Mouse (Mus musculus) embryonic fibroblast, embryonic 13.5 days (primary cell): ENCODE results near the gene Ccr5. TPM values are rescaled to one million over a fixed set of nuclear protein-coding genes. Genes with fewer than 3 reads are reported as not detected.
"Not testable (repeated sequence)": the region's sequence is repeated elsewhere in the genome, so short reads cannot be mapped to it uniquely, and the experiment has no call there.

ENCODE experiments used
- H3K27ac ChIP-seq: 2 replicates; pipeline ENCODE4 v1.5.1; 2012; ENCODE audit warnings: low read length, control low read depth, inconsistent platforms; ENCODE audit not compliant: insufficient read depth
- H3K4me1 ChIP-seq: 2 replicates; pipeline ENCODE4 v1.6.1; 2011; ENCODE audit warnings: low read length; ENCODE audit not compliant: control insufficient read depth, insufficient read depth
- H3K4me3 ChIP-seq: 2 replicates; pipeline ENCODE4 v1.5.1; 2011; ENCODE audit warnings: mild to moderate bottlenecking, control low read depth, low read length; ENCODE audit not compliant: insufficient read depth
- CTCF ChIP-seq: IDR thresholded peaks from 2 replicates; pipeline ENCODE4 v1.5.1; 2011; ENCODE audit warnings: mild to moderate bottlenecking, control low read depth, low read length, moderate library complexity, borderline replicate concordance; ENCODE audit not compliant: insufficient read depth
- POLR2A ChIP-seq: IDR thresholded peaks from 2 replicates; pipeline ENCODE4 v1.6.1; 2011; ENCODE audit warnings: low read depth, mild to moderate bottlenecking, control low read depth, low read length, moderate library complexity
- polyA plus RNA-seq: library from polyadenylated mRNA; stranded (reverse); fragments of >200 nt; gene quantifications from 2 replicates; pipeline ENCODE4 v1.2.4, GENCODE M21; 2011; ENCODE audit warnings: low read depth; ENCODE audit not compliant: missing spikeins, insufficient read length

Gene Ccr5
- 1.3 and 2.7 TPM in 2 replicates for polyA plus RNA-seq

DNA sequence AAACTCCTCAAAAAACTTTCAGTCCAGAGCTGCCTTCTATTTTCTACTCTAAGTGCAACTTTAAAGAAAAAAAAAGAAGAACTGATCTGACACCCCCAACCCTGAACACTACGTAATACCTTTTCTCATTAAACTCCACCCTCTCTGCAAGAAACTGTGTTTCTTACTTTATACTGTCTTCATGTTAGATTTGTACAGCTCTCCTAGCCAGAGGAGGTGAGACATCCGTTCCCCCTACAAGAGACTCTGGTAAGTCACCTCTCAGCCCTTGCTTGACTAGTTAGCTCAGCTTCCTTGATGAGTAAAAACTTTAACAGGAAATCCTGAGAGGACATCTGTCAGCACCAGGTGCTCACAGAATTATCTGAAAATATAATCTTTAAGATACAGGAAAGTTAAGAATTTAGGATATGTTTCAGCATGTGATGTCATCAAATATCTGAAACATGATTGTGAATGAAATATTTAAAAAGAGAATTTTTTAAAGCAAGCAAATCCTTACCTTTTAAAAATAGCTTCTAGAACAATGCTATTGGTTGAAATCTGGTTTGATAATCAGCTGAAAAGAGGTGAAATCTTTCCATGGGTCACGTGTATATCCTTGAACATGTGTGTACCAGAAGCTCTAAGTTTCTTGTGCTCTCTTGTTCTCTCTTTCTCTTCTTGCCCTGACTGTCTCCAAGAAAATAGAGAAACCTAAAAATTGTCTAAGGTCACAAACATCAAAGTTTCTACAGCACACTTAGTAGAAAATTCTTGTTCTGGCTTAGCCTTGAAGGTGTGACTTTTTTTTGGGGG, at the start of gene Ccr5:
Gene Ccr5, plus strand, starts transcription at position 157 of the 798 bp plus-strand sequence.
- Histone ChIP-seq H3K4me3 (no peak within 1 kb of the TSS), H3K27ac (no peak within 1 kb of the TSS), H3K4me1 (no peaks in the 10 kb centered on the region)
- TF ChIP-seq CTCF (no peak), POLR2A (no peak)

DNA sequence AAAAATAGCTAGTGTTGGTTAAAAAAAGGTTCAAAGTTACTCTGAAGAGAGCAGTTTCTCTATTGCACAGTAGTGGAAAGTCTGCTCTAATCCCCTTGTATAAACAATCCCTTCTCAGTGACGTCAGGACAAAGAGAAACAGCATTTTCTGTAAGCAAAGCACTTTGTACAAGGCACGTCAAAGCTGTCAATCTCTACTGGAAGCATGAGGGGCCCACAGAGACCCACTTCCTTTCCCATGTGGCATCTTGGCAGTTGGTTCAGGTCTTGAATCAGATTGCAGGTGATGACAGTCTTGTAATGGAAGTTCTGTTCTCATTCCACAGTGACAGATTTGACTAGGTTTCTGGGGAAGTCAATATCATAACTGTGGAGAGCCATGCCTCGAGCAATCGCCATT, 41.5 kb upstream of the Ccr5 start:
- H3K27ac ChIP-seq: no peak overlapping the region
- no peaks in the 10 kb centered on the region for H3K4me1 ChIP-seq
- no peak for TF ChIP-seq POLR2A
- no peak for TF ChIP-seq CTCF

DNA sequence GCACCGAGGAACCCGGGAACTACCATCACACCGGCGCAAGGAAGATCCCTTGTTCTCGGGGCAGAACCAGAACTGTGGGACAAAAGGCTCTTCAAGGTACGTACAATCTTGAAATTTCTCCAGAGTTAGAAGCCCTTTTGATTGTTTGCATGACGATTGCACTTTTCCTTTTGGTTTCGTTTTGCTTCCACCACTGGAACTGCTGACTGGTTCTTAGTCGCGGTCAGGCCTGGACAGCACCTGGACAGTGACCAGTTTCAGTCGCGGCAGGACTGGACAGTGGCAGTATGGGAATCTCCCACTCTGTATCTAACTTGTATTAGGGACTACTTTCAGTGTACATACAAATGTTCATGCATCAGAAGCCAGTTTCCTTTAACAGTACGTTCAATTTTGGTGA, 40.9 kb upstream of the Ccr5 start:
- H3K27ac ChIP-seq, H3K4me3 ChIP-seq: not testable (repeated sequence)

More for the DNA sequence above, 41.5 kb upstream of the Ccr5 start:
- H3K4me3 ChIP-seq: no peak overlapping the region

DNA sequence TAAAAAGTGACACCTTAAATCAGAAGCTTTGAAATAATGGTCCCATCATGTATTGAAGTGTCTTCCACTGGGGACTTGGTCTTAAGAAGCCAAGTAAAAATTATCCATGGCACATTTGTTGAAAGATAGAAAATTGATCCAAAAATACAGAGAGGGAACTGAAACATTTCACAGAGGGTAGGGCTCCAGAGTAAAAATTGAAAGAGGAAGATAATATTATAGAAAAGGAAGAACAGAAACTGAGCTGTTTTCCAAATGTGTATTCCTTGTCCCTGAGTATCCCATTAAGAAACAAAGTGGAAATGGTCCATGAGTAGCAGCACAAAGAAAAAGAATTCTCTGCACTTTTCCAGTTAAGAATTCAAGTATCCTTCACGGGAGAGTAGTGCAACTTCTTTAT, 30.9 kb upstream of the Ccr5 start:
- Histone ChIP-seq H3K27ac (no peak overlapping the region), H3K4me3 (no peak overlapping the region), H3K4me1 (no peaks in the 10 kb centered on the region)
- TF ChIP-seq POLR2A (no peak), CTCF (no peak)

More for the DNA sequence above, 40.9 kb upstream of the Ccr5 start:
- not testable (repeated sequence) for H3K4me1 ChIP-seq

DNA sequence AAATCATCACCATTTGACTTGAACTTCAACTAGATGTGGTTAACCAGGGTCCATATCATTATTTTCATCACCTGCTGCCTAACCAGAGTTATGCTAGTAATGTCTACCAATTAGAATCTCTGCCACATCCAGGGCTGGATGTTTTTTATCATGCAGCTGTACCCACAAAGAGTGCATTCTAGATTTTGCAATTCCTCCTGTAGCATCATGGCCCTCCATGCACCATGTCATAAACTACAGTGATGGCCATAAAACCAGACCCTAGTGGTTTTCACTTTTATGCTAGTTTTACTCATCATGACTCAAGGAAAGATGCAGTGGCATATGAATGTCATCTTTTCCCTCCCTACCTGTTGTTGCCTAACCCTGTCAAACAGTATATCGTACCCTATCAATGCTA, 22.2 kb upstream of the Ccr5 start:
- no peak overlapping the region for H3K4me3 ChIP-seq
- TF ChIP-seq CTCF (no peak), POLR2A (no peak)
- H3K4me1 ChIP-seq: no peaks in the 10 kb centered on the region

DNA sequence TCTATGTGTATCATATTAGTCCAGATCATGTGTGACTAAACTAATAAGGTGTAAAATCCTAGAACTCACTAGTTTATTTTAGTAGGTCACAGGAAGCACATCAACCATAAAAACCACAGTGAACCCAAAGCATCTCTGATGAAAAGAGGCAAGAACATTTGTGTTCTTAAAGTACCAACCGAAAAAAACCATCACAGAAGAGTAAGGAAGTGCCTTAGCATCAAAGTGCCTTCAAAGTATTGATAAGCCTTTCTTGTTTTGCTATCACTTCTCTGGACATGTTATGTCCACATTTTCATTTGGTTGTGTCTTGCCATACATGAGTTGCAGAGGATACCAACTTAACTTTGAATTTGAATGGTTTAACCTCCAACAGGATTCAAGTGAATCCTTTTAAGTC, 21.0 kb upstream of the Ccr5 start:
- Histone ChIP-seq H3K4me1 (no peaks in the 10 kb centered on the region), H3K27ac (no peak overlapping the region), H3K4me3 (no peak overlapping the region)
- no peak for TF ChIP-seq POLR2A
- TF ChIP-seq CTCF: no peak

More for the DNA sequence above, 22.2 kb upstream of the Ccr5 start:
- H3K27ac ChIP-seq: no peak overlapping the region

DNA sequence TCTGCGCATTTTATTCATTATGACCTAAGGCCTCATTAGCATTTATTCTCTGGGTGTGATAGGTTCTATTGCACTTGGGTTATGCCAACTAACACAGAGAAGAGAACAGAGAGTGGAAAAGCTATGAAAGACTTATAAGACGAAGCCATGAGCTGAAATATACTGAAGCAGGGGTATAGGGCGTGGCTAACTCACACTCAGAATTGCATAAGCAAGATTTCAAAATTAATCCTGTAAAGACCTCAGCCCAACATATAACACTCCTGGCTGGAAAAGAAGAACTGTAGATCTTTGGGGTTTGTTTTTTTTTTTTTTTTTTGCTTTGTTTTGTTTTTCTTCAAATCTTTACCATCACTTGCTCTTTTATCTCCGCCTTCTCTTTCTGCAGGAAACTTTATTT, 19.6 kb upstream of the Ccr5 start, which contains the start of gene Ccr2:
Gene Ccr2, plus strand, starts transcription at position 228 of the 400 bp plus-strand sequence.
- TF ChIP-seq POLR2A (no peak), CTCF (no peak)
- H3K4me1 ChIP-seq: no peaks in the 10 kb centered on the region
- H3K27ac ChIP-seq: no peak within 1 kb of the TSS
- H3K4me3 ChIP-seq: no peak within 1 kb of the TSS

DNA sequence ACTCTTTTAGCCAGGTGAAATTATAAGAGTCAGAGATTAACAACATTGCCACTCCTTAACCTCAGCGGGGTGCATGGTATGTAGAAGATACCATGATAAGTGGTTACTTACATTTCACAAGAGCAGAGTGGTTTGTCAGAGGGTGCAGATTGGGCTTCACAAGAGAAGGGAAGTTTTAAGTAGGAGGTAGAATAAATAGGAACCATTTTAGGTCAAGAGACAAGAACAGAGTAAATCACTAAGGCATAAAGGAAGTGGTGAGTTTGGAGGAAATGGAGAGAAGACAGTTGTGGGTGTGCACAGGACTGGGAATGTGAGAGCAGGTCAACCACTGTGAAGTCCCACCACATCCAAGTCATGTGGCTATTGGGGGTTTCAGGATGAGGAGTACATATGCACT, 18.1 kb upstream of the Ccr5 start:
- no peak overlapping the region for H3K4me3 ChIP-seq
- no peak overlapping the region for H3K27ac ChIP-seq
- TF ChIP-seq CTCF (no peak), POLR2A (no peak)
- H3K4me1 ChIP-seq: no peaks in the 10 kb centered on the region

DNA sequence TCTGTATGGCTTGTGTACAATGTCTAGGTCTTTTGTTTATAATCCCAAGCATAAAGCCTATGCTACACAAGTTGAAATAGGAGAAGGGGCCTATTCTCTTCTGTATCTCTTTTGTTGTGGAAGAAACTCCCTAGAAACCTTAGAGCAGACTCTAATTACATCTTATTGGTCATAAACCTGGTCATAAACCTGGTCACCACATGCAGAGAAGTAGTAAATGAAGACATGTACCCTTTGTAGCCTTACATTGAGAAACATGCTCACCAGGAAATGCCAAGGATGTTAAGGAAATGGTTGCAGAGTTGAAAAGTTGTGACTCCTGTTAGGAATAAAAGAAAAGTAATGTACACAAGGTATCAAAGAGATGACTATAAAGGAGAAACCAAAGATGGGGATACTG, 16.1 kb upstream of the Ccr5 start:
- Histone ChIP-seq H3K27ac (no peak overlapping the region), H3K4me1 (no peaks in the 10 kb centered on the region), H3K4me3 (no peak overlapping the region)
- TF ChIP-seq CTCF: no peak
- TF ChIP-seq POLR2A: no peak

DNA sequence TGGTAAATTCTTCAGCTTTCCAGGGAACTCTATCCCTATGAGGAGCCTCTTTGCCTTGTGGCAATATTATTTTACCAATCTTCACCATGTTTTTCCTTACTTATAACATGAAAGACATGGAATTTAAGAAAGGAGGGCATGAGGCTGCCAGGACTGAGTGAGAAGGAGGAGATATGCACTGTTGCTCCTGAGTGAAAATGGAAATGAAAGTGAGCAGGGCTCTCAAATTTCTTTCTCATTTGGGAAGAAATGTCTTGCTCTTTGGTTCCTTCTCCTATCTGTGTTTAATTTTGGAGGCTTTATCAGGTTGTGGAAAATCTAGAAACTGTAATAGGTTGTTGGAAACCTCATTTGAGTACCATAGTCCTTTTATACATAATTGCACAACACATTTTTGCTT, 14.1 kb upstream of the Ccr5 start:
- Histone ChIP-seq H3K4me3 (no peak overlapping the region), H3K4me1 (no peaks in the 10 kb centered on the region), H3K27ac (no peak overlapping the region)
- TF ChIP-seq POLR2A (no peak), CTCF (no peak)

DNA sequence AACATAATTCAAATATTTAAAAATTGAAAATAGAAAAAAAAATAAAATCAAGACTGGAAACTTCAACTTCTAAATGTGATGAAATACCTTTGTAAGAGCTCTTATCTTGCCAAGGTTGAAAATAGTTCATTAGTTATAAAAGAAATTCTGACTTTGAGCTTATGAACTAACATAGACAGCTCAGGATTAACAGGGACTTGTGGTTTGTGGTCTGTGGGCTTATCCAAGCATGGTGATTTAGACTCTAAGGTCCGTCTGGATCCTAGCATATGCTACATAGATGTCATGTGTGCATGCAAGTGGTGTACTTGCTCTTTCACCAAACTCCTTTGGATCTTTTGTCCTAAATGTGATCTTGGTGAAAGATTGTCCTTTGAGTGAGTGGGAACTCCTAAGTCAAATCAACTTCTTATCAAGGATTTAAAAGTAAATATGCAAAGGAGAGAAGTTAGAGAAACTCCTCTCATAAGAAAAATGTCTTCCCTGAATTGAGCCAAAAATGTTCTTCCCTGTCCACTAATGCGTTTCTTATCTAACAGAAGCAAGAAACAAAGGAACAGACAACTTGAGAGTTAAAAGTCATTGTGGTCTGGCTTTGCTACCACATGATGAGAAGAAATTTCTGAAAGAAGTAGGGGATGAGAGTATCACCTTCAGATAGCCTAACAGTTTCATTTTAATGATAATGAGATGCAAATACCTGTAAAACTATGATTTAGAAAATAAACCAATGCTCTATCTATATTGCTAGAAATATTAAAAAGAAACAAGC, 12.8 kb upstream of the Ccr5 start:
- H3K4me1 ChIP-seq: no peaks in the 10 kb centered on the region
- TF ChIP-seq CTCF (no peak), POLR2A (no peak)
- no peak overlapping the region for H3K27ac ChIP-seq
- no peak overlapping the region for H3K4me3 ChIP-seq
